Mouse (Mus musculus): Measurements from ENCODE around the gene Opa3. TPM values are rescaled to one million over a fixed set of nuclear protein-coding genes. Genes with fewer than 3 reads are reported as not detected.

Opa3 gene
- polyA plus RNA-seq (2012; rRNA removed): 25.6 and 27.9 TPM in 2 replicates

DNA sequence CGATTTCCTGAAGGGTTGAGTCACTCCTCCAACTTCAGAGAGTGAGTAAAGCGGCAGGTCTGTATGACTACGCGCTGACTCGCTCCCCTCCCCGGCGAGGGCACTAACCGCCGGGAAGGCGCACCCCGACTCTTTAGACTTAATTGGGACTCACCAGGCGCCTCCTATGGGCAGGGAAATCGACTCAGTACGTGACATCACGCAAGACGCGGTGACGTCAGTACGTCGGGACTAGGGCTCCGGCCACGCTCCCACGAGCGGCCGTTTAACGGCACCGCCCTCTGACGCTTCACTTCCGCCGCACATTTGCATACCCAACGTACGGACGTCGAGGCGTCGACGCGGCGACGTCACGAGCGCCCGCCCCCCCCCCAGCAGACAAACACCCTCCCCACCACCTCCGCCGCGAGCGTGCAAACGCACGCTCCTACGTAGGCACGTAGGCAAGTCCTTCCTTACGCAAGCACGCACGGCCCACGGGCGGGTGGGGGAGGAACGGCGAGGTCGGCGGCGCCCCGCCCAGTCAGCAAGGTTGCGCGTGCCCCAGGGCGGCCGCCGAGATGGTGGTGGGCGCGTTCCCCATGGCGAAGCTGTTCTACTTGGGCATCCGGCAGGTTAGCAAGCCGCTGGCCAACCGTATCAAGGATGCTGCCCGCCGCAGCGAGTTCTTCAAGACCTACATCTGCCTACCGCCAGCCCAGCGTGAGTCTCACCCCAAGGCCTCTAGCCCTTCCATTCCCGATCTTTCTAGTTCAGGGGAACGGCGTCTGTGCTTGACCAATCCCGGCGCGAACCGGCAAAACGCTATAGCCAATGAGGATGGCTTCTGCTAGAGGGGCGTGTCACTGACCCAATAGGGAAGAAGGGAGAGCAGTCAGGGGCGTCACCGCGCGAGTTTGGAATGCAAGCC, at the start of gene Opa3:
Gene Opa3, plus strand, starts transcription at position 452 of the 910 bp plus-strand sequence.

DNA sequence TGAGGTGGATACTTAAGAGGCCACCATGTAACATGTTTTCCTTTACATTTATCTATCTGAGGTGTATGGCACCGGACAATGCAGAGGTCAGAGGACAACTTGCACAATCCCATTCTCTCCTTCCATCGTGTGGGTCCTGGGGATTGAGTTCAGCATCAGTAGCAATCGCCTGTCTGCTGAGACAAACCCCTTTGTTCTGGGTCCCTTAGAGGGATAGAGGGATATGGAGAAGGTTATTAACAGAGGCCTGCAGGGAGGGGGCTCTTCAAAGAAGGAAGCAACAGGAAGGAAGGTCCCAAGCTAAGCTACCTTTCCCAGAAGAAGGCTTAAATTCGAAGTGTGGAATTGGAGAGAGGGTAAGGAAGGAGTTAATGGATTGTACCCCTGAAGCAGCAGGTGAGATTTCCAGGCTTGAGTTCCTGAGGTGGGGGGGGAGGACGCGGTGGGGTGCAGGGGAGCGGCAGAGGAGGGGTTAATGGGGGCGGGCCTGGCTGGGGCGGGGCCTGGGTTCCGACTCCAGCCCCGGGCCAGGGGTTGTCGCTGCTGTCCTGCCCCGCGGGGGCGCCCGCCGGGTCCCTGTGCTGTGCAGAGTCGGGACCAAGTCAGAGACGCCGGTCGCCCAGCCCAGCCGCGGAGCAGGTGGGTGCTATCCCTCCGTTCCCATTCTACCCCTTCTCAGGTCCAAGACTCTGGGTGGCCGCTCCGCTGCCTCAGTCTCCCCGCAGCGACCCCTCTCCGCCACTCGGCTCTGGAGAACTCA, 16.0 kb upstream of the Opa3 start, which contains the start of gene Gpr4:
Gene Gpr4, plus strand, starts transcription at position 543 of the 760 bp plus-strand sequence.

DNA sequence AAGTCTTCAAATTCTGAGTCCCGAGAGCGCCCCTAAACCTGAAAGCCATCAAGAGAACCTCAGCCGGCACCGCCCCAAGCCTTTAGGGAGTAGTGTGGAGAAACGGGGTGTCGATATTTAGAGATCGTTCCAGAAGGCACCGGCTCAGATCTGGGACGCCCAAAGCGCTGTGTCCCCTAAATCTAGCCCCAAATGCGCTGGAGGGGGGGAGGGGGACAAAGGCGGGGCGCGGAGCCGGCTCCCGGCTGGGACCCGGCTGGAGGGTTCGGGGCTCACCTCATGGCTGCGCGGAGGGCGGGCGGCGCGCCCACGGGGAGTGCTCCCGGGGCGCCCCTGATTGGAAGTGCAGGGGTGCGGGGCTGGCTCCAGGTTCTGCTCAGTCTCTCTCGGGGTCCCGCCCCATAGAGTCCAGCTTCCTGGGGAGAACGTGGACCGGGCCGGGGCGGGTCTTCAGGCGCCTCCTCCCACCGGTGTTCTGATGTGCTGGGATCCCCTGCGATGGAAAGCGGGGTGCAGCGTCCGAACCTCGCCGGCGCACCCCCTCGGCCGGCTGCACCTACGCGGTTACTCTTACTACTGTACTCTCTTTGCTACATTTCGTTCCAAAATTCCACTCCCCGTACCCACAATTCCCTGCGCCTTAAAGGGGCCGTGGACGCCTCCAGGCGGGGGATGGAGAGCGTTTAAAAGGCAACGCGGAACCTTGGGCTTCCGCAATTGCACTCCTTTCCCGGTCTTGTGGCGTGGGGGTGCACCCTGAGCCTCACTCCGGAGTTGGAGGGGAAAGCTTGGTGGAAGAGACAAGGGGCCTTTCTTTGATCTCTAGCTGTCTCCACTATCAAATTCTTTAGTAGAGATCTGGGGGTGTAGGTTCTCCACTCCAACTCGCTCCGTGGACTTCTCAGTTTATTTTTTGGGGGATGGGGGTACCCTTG, 43.4 kb downstream of the Opa3 start, which contains the start of gene Vasp:
Gene Vasp, minus strand, starts transcription at position 580 of the 935 bp plus-strand sequence.

DNA sequence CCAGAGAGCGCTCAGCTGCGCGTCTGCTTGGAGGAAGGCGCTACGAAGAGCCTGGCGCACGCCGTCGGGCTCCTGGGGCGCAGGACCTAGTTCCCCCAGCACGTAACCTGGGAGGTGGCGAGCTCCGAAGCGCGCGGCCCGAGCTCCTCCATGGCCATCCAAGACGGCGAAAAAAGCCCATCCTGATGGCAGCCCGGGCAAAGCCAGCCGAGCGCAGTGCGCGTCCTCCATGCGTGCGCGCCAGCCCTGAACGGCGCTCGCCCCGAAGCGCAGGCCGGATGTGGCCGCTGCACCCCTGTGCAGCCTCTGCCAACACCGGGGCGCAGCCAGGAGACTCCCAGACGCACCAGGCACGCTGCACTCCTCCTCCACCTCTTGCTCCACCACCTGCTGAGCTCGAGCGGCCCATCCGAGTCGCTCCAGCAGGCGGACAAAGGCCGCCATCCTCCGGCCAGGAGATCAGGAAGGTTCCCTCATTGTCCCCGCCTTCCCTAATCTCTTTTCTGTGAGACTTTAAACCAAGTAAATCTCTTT, 51.5 kb downstream of the Opa3 start, which contains the start of gene Ppm1n:
Gene Ppm1n, minus strand, starts transcription at position 484 of the 534 bp plus-strand sequence.

DNA sequence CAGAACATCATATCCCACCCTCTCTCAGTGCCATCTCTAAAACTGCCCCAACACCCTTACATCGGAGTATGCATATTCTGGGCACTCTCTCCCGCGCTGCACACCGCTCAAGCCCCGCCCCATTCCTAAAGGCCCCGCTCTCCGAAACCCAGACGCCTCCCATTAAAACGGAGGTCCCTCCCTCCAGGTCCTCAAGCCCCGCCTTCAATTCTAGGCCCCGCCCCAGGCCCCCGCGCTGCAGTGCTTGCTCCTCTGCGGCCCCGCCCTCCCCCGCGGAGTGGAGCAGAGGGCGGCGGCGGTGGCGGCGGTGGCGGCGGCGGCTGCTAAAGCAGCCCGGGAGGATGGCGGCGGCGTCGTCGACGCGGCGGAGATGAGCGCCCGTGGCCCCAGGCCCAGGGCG, 54.3 kb downstream of the Opa3 start, which contains the start of gene Rtn2:
Gene Rtn2, plus strand, starts transcription at position 240 of the 400 bp plus-strand sequence.

Other genes starting within 250 kb of the Opa3 start
- 2.4 and 2.8 TPM in 2 replicates for gene Nanos2, start 240.9 kb upstream of the Opa3 start, polyA plus RNA-seq (2012; rRNA removed)
- 12.2 and 13.7 TPM in 2 replicates for gene Mypop, start 237.1 kb upstream of the Opa3 start, polyA plus RNA-seq (2012; rRNA removed)
- 48.6 and 51.4 TPM in 2 replicates for gene Irf2bp1, start 224.3 kb upstream of the Opa3 start, polyA plus RNA-seq (2012; rRNA removed)
- 0.09 and 0.76 TPM in 2 replicates for gene Foxa3, start 204.8 kb upstream of the Opa3 start, polyA plus RNA-seq (2012; rRNA removed)
- gene Sympk, start 204.0 kb upstream of the Opa3 start, polyA plus RNA-seq (2012; rRNA removed): 94.7 and 95.7 TPM in 2 replicates
- gene Rsph6a, start 173.6 kb upstream of the Opa3 start, polyA plus RNA-seq (2012; rRNA removed): 0.06 and 0.13 TPM in 2 replicates
- gene Dmwd, start 152.1 kb upstream of the Opa3 start, polyA plus RNA-seq (2012; rRNA removed): 154 and 161 TPM in 2 replicates
- gene Dmpk, start 144.5 kb upstream of the Opa3 start, polyA plus RNA-seq (2012; rRNA removed): 66.0 and 81.7 TPM in 2 replicates
- gene Six5, start 133.7 kb upstream of the Opa3 start, polyA plus RNA-seq (2012; rRNA removed): 20.6 and 32.0 TPM in 2 replicates
- 5.3 and 6.0 TPM in 2 replicates for gene Gm4969, start 110.0 kb upstream of the Opa3 start, polyA plus RNA-seq (2012; rRNA removed)
- gene Fbxo46, start 108.5 kb upstream of the Opa3 start, polyA plus RNA-seq (2012; rRNA removed): 12.5 and 13.2 TPM in 2 replicates
- gene Qpctl, start 79.0 kb upstream of the Opa3 start, polyA plus RNA-seq (2012; rRNA removed): 15.7 and 17.0 TPM in 2 replicates
- 153 and 184 TPM in 2 replicates for gene Snrpd2, start 78.6 kb upstream of the Opa3 start, polyA plus RNA-seq (2012; rRNA removed)
- gene Gipr, start 62.2 kb upstream of the Opa3 start, polyA plus RNA-seq (2012; rRNA removed): 12.0 and 19.1 TPM in 2 replicates
- gene Eml2, start 51.9 kb upstream of the Opa3 start, polyA plus RNA-seq (2012; rRNA removed): 47.2 and 49.2 TPM in 2 replicates
- gene Gpr4, start 15.8 kb upstream of the Opa3 start, polyA plus RNA-seq (2012; rRNA removed): 4.1 and 4.4 TPM in 2 replicates
- 64.3 and 74.5 TPM in 2 replicates for gene Vasp, start 43.5 kb downstream of the Opa3 start, polyA plus RNA-seq (2012; rRNA removed)
- 0.83 and 1.1 TPM in 2 replicates for gene Ppm1n, start 51.7 kb downstream of the Opa3 start, polyA plus RNA-seq (2012; rRNA removed)
- 118 and 136 TPM in 2 replicates for gene Rtn2, start 54.3 kb downstream of the Opa3 start, polyA plus RNA-seq (2012; rRNA removed)
- 0.11 and 0.36 TPM in 2 replicates for gene Fosb, start 81.7 kb downstream of the Opa3 start, polyA plus RNA-seq (2012; rRNA removed)
- 74.3 and 79.3 TPM in 2 replicates for gene Ercc1, start 116.4 kb downstream of the Opa3 start, polyA plus RNA-seq (2012; rRNA removed)
- 14.1 and 14.5 TPM in 2 replicates for gene Cd3eap, start 131.1 kb downstream of the Opa3 start, polyA plus RNA-seq (2012; rRNA removed)
- 6.6 and 9.4 TPM in 2 replicates for gene Ppp1r13l, start 131.4 kb downstream of the Opa3 start, polyA plus RNA-seq (2012; rRNA removed)
- gene Ercc2, start 153.7 kb downstream of the Opa3 start, polyA plus RNA-seq (2012; rRNA removed): 75.9 and 76.5 TPM in 2 replicates
- gene Klc3, start 175.8 kb downstream of the Opa3 start, polyA plus RNA-seq (2012; rRNA removed): 1.4 and 2.5 TPM in 2 replicates
- 0.10 and 25.4 TPM in 2 replicates for gene Ckm, start 176.4 kb downstream of the Opa3 start, polyA plus RNA-seq (2012; rRNA removed)
- 51.1 and 55.1 TPM in 2 replicates for gene Mark4, start 230.5 kb downstream of the Opa3 start, polyA plus RNA-seq (2012; rRNA removed)
- gene Exoc3l2, start 235.0 kb downstream of the Opa3 start, polyA plus RNA-seq (2012; rRNA removed): 0.85 and 1.6 TPM in 2 replicates